15 mouse cellular contexts compared by ENCODE assay signal in the genomic region with DNA sequence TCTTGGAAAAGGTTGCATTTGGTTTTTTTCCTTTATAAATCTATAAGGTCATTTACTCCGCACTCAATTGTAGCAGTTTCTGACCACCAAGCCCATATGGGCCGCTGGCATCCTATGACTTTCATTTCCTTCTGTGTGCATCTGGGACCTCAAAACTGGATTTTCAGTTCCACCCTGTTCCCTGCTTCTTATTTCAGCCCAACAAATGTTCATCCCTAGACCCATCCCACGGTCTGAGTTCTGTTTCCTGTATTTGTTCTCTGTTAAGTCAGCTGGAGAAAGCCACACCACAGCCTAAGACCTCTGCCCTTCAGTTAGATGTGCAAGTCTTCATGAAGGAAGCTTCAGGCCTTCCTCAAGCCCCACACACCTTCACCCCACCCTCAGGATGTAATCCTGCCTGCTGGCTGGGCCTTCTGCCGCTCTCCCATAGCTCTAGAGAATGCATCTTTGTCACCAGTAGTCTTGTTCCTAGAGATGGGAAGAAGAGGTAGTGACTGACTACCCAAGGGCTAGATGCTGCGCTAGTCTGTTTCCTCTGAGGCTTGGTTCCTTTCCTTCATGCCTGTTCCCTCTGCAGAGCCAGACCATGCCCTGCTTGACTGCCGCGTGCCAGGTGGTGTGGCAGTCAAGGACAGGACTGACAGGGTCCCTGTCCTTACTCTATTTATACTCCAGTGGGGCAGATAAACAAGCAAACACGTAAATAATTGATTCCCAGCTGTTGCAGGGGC. TPM values are rescaled to one million over a fixed set of nuclear protein-coding genes. Genes with fewer than 3 reads are reported as not detected.
A peak's percentile ranks its signal among the peaks of the same experiment; 100 is the strongest.
DNase-seq lines count a peak whose midpoint lies in the region; ATAC-seq and TF ChIP-seq lines count a peak whose summit lies in the region.
"Had no signal": no experiment of that assay in that cellular context is flagged by ENCODE, and none has a peak within 500 bp of the region (broad histone marks: within the 10 kb centered on the region; RNA-seq: fewer than 3 reads in every experiment).

No protein-coding gene starts in this region.

- H3K27ac ChIP-seq in liver, adult 2 months (replicated peaks; ENCODE audit: insufficient read depth, low read depth, low read length), result peak overlapping the region; percentile 71
- H3K27ac ChIP-seq in liver, embryonic 12.5 days, result no peak overlapping the region; the same call in 1 of the 2 replicates
- H3K27ac ChIP-seq in left cerebral cortex, adult 2 months, result no peak overlapping the region
- H3K27ac ChIP-seq: forebrain, embryonic 10.5 days; limb, embryonic 13.5 days had no signal

- TF ChIP-seq CTCF in liver, adult 2 months (IDR thresholded peaks at IDR 0.05; ENCODE audit: low read depth, low read length), result no peak
- no peak for TF ChIP-seq CTCF in left cerebral cortex, adult 2 months (IDR thresholded peaks at IDR 0.05)

- DNase-seq in heart, adult 18-20 months, result peak; percentile 48 to 58
- DNase-seq in heart, postnatal 10 days, result no peak
- no peak for DNase-seq in liver, adult 2 months (ENCODE audit: extremely low read depth, low read depth, low spot score)
- no peak for DNase-seq in left cerebral cortex, adult 2 months (ENCODE audit: extremely low spot score in 1 of 2, low spot score in 2 of 2)
- no peak for DNase-seq in spleen, adult 18-20 months
- DNase-seq: adrenal gland, adult 8-10 months; cerebellum, adult 11-12 months; gastrocnemius, postnatal 14 days had no signal

- H3K4me3 ChIP-seq in liver, adult 2 months (ENCODE audit: insufficient read depth, low read depth, low read length), result no peak overlapping the region
- H3K4me3 ChIP-seq in liver, embryonic 12.5 days, result no peak overlapping the region
- no peak overlapping the region for H3K4me3 ChIP-seq in left cerebral cortex, adult 2 months
- H3K4me3 ChIP-seq: forebrain, embryonic 10.5 days; limb, embryonic 13.5 days had no signal

- H3K79me2 ChIP-seq in liver, adult 2 months (ENCODE audit: control insufficient read depth, insufficient read depth, low read length), result peaks cover 26% of the 10 kb centered on the region; the same call in 1 of the 2 replicates

- TF ChIP-seq POLR2A in liver, adult 2 months (IDR thresholded peaks at IDR 0.05; ENCODE audit: extremely low read depth, insufficient read depth, low read length), result no peak

- H3K36me3 ChIP-seq in liver, adult 2 months (ENCODE audit: control insufficient read depth, insufficient read depth, low read length), result no peaks in the 10 kb centered on the region
- H3K36me3 ChIP-seq in liver, embryonic 12.5 days, result no peaks in the 10 kb centered on the region

- ATAC-seq in liver, embryonic 12.5 days, result no peak
- ATAC-seq in common myeloid progenitor, adult 5-6 weeks (replicated peaks; ENCODE audit: low read depth, poor library complexity, severe bottlenecking), result peak; percentile 48; the same call in 1 of the 2 replicates
- ATAC-seq in megakaryocyte progenitor cell, adult 5-6 weeks (replicated peaks; ENCODE audit: poor library complexity), result peak; percentile 45
- ATAC-seq: CD4-positive, CD25-positive, alpha-beta regulatory T cell, adult 4 months; intestine, embryonic 16.5 days had no signal

- no peak overlapping the region for H3K9ac ChIP-seq in liver, adult 2 months (ENCODE audit: low read depth, low read length)
- no peak overlapping the region for H3K9ac ChIP-seq in liver, embryonic 12.5 days
- H3K9ac ChIP-seq: limb, embryonic 13.5 days had no signal

- WGBS in liver, adult 2 months, result 63% methylated on average over 8 of the region's 8 CpGs
- 44% methylated on average over 8 of the region's 8 CpGs for WGBS in liver, embryonic 12.5 days (ENCODE audit: insufficient replicate concordance)

- H3K4me2 ChIP-seq in liver, embryonic 12.5 days, result no peak overlapping the region
- H3K4me2 ChIP-seq: limb, embryonic 13.5 days had no signal

- H3K9me3 ChIP-seq in liver, embryonic 12.5 days (replicated peaks), result no peaks in the 10 kb centered on the region
- H3K9me3 ChIP-seq: forebrain, embryonic 10.5 days; limb, embryonic 13.5 days had no signal

- H3K27me3 ChIP-seq in liver, adult 2 months (ENCODE audit: control insufficient read depth, insufficient read depth, low read length), result no peaks in the 10 kb centered on the region
- H3K27me3 ChIP-seq in liver, embryonic 12.5 days (replicated peaks), result peaks cover 32% of the 10 kb centered on the region
- H3K27me3 ChIP-seq: limb, embryonic 13.5 days had no signal

- intact Hi-C loops in heart, postnatal 10 days (cut with DNase I), result no loop called here
- intact Hi-C loops in left cerebral cortex, adult 2 months (cut with DNase I), result no loop called here

- peaks cover 21% of the 10 kb centered on the region for H3K4me1 ChIP-seq in liver, adult 2 months (ENCODE audit: control insufficient read depth, insufficient read depth, low read length)
- H3K4me1 ChIP-seq in liver, embryonic 12.5 days, result peaks cover 31% of the 10 kb centered on the region

RNA-seq across cellular contexts. Expression of gene Itsn1, which starts 11.3 kb away (rescaled TPM):
- total RNA-seq in heart, adult 18-20 months (2021), result 10 to 100 TPM; 50.2 to 53.6 TPM
- 10 to 100 TPM; 41.0 to 41.2 TPM for total RNA-seq in heart, postnatal 10 days (2021)
- total RNA-seq in liver, adult 2 months (2014; rRNA removed), result 13.6 and 16.5 TPM in 2 replicates
- polyA plus RNA-seq in liver, adult 2 months (2012; rRNA removed), result 14.4 and 16.3 TPM in 2 replicates
- 47.5 and 52.3 TPM in 2 replicates for polyA plus RNA-seq in liver, embryonic 12.5 days (2016; fragmentation: Nextera tagmentation; extraction: Ambion mirVana)
- 10.7 and 16.6 TPM in 2 replicates for total RNA-seq in common myeloid progenitor, adult 5-6 weeks (2017)
- total RNA-seq in megakaryocyte progenitor cell, adult 5-6 weeks (2015), result 4.1 TPM in 2 replicates
- total RNA-seq in megakaryocyte progenitor cell, adult 5-6 weeks (2017), result 6.0 and 7.9 TPM in 2 replicates
- 100 to 1,000 TPM; 133 to 156 TPM for total RNA-seq in left cerebral cortex, adult 2 months (2021)

RNA-seq across cellular contexts. Expression of gene Cryzl1, which starts 11.6 kb away (rescaled TPM):
- total RNA-seq in heart, adult 18-20 months (2021), result 10 to 100 TPM; 23.0 to 25.0 TPM
- total RNA-seq in heart, postnatal 10 days (2021), result 10 to 100 TPM; 30.0 to 32.2 TPM
- 23.1 and 24.6 TPM in 2 replicates for total RNA-seq in liver, adult 2 months (2014; rRNA removed)
- 9.6 and 10.1 TPM in 2 replicates for polyA plus RNA-seq in liver, adult 2 months (2012; rRNA removed)
- polyA plus RNA-seq in liver, embryonic 12.5 days (2016; fragmentation: Nextera tagmentation; extraction: Ambion mirVana), result 40.3 and 40.9 TPM in 2 replicates
- total RNA-seq in common myeloid progenitor, adult 5-6 weeks (2017), result 93.2 and 100 TPM in 2 replicates
- 55.2 and 63.8 TPM in 2 replicates for total RNA-seq in megakaryocyte progenitor cell, adult 5-6 weeks (2015)
- total RNA-seq in megakaryocyte progenitor cell, adult 5-6 weeks (2017), result 57.2 and 79.0 TPM in 2 replicates
- total RNA-seq in left cerebral cortex, adult 2 months (2021), result 100 to 1,000 TPM; 107 to 108 TPM

RNA-seq across cellular contexts. Expression of gene Donson, which starts 51.8 kb away (rescaled TPM):
- total RNA-seq in heart, adult 18-20 months (2021), result 1 to 10 TPM; 2.9 to 3.6 TPM
- 1 to 10 TPM; 5.1 to 9.8 TPM for total RNA-seq in heart, postnatal 10 days (2021)
- total RNA-seq in liver, adult 2 months (2014; rRNA removed), result 2.3 and 3.0 TPM in 2 replicates
- 1.6 and 2.9 TPM in 2 replicates for polyA plus RNA-seq in liver, adult 2 months (2012; rRNA removed)
- 48.4 and 54.9 TPM in 2 replicates for polyA plus RNA-seq in liver, embryonic 12.5 days (2016; fragmentation: Nextera tagmentation; extraction: Ambion mirVana)
- total RNA-seq in common myeloid progenitor, adult 5-6 weeks (2017), result 28.7 and 70.0 TPM in 2 replicates
- total RNA-seq in megakaryocyte progenitor cell, adult 5-6 weeks (2015), result 16.4 and 17.0 TPM in 2 replicates
- 20.4 and 33.7 TPM in 2 replicates for total RNA-seq in megakaryocyte progenitor cell, adult 5-6 weeks (2017)
- total RNA-seq in left cerebral cortex, adult 2 months (2021), result 10 to 100 TPM; 23.8 to 28.9 TPM

Comparison
In these comparisons a context has a peak if more than half of its experiments do, and no peak if none do; other contexts are left out.
1. DNase-seq: peak in heart, adult 18-20 months (2 of 2); none in heart, postnatal 10 days (0 of 2), liver, adult 2 months (single experiment), left cerebral cortex, adult 2 months (0 of 2) and spleen, adult 18-20 months (0 of 2).